Mouse (Mus musculus) liver, embryonic 13.5 days (tissue): Measurements from ENCODE around the gene Cntn2. TPM values are rescaled to one million over a fixed set of nuclear protein-coding genes. Genes with fewer than 3 reads are reported as not detected.
A peak's percentile ranks its signal among the peaks of the same experiment; 100 is the strongest.

Source experiments
- ATAC-seq: fragments of 200-750 bp; cut with Nextera tagmentation; 2 replicates; pipeline ENCODE4 v1.8.0; 2017; ENCODE audit warnings: low read depth, mild to moderate bottlenecking, moderate number of reproducible peaks, moderate library complexity
- DNase-seq: peaks from one replicate; pipeline ENCODE4 v3.0.0; 2022
- H3K27ac ChIP-seq: fragments of 300-500 bp; sonication (generic); 2 replicates; pipeline ENCODE4 v1.5.1; 2015; ENCODE audit warnings: moderate library complexity, mild to moderate bottlenecking, inconsistent platforms
- H3K27me3 ChIP-seq: fragments of 300-500 bp; sonication (generic); 2 replicates; pipeline ENCODE4 v1.6.1; 2015; ENCODE audit warnings: mild to moderate bottlenecking, inconsistent platforms
- H3K36me3 ChIP-seq: fragments of 300-500 bp; sonication (generic); 2 replicates; pipeline ENCODE4 v1.6.1; 2015; ENCODE audit warnings: mild to moderate bottlenecking, inconsistent platforms
- H3K4me1 ChIP-seq: fragments of 300-500 bp; sonication (generic); replicated peaks from 2 replicates; pipeline ENCODE4 v1.6.1; 2015; ENCODE audit warnings: inconsistent platforms
- H3K4me2 ChIP-seq: fragments of 300-500 bp; sonication (generic); 2 replicates; pipeline ENCODE4 v1.6.1; 2015; ENCODE audit warnings: inconsistent platforms, mild to moderate bottlenecking, moderate library complexity
- H3K4me3 ChIP-seq: fragments of 300-500 bp; sonication (generic); replicated peaks from 2 replicates; pipeline ENCODE4 v1.5.1; 2015; ENCODE audit warnings: mild to moderate bottlenecking, inconsistent platforms
- H3K9ac ChIP-seq: fragments of 300-500 bp; sonication (generic); 2 replicates; pipeline ENCODE4 v1.6.1; 2015; ENCODE audit warnings: mild to moderate bottlenecking, inconsistent platforms
- H3K9me3 ChIP-seq: fragments of 300-500 bp; sonication (generic); replicated peaks from 2 replicates; pipeline ENCODE4 v1.6.1; 2016; ENCODE audit warnings: inconsistent platforms
- WGBS: fragments of 180-500 bp; shearing (Covaris S2); methylation state at CpG from one replicate; pipeline ENCODE4 v1.1.7; 2015; ENCODE audit not compliant: insufficient replicate concordance; 5-methylcytosine and 5-hydroxymethylcytosine counted together
- polyA plus RNA-seq: library from polyadenylated mRNA; unstranded; fragments of >200 nt; fragmentation: Nextera tagmentation; extraction: Ambion mirVana; gene quantifications from 2 replicates; pipeline ENCODE4 v1.2.1, GENCODE M21; 2015

Gene Cntn2
- polyA plus RNA-seq: 0.09 TPM in 1 of 2 replicates, not detected in the other

DNA sequence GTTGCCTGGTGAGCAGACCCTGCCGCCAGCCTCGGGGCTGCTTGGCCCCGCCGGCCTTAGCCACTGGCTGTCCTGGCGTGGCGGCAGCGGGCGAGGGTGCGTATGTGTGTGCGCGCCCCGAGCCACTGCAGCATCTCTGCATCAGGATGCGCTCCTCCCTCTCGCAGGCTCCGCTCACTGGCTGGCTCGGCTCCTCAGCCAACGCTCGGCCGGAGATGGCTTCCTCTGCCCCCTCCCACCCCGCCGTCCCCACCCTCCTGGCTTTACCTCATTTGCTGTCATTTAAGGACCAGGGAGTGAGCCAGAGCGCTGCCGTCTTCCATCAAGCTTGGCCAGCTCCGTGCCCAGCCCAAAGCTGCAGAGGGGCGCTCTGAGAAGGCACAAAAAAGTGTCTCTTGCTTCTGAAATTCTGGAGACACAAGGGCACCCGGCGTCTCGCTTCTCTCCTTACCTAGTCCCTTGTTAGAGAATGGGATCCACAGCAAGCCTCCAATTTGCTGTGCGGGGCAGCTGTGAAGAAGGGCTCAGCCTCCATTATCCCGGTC is at the start of gene Cntn2:
TSS of gene Cntn2 (minus strand) at position 495 of the 545 bp plus-strand sequence.
- no peak within 1 kb of the TSS for H3K27ac ChIP-seq
- no peak within 1 kb of the TSS for H3K4me2 ChIP-seq
- ATAC-seq (no peak), DNase-seq (no peak)
- WGBS: 4% methylated on average over 30 of the region's 30 CpGs
- no peak within 1 kb of the TSS for H3K4me3 ChIP-seq
- no peaks in the 10 kb centered on the region for H3K9me3 ChIP-seq
- no peak within 1 kb of the TSS for H3K9ac ChIP-seq
- no peaks in the 10 kb centered on the region for H3K4me1 ChIP-seq
- peaks cover 71% of the 10 kb centered on the region for H3K27me3 ChIP-seq
- no peaks in the 10 kb centered on the region for H3K36me3 ChIP-seq

GRCm38 (mm10) chr1:132592145-132592544 is 49.1 kb upstream of the Cntn2 start:
- no peak for ATAC-seq
- Histone ChIP-seq H3K27ac (no peak overlapping the region), H3K27me3 (peaks cover 5% of the 10 kb centered on the region; the same call in 1 of the 2 replicates), H3K4me3 (no peak overlapping the region), H3K9ac (no peak overlapping the region), H3K4me1 (peaks cover under 1% of the 10 kb centered on the region; the same call in 1 of the 2 replicates), H3K36me3 (no peaks in the 10 kb centered on the region), H3K9me3 (no peaks in the 10 kb centered on the region), H3K4me2 (no peak overlapping the region)
- DNase-seq: no peak
- WGBS: 41% methylated on average over 5 of the region's 5 CpGs

DNA sequence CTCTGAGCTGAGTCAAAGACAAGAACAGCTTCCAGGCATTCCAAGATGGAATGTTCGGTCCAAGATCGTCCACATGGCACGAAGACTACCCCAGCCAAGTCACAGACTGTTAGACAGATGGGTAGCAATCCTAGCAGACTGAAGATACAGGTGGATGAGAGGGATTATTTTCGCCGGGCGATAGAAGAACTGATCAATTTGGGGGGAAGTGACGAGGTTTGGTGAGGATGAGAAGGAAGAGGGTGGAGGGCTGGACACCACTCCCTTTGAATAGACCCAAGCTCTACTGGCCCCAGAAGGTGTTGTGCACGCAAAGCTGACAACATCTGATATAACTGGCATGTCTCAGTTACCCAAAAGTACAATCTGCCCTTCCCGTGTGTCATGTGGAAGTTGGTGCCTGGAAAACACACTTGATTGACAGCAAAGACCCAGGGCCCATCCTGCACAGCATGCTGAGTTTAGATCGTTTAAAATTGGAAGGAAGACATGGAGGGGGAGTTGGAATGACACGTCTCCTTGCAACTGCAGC is 48.4 kb upstream of the Cntn2 start:
- 60% methylated on average over 11 of the region's 11 CpGs for WGBS
- no peaks in the 10 kb centered on the region for H3K36me3 ChIP-seq
- ATAC-seq (no peak), DNase-seq (no peak)
- peaks cover 7% of the 10 kb centered on the region; the same call in 1 of the 2 replicates for H3K4me1 ChIP-seq
- H3K4me2 ChIP-seq: no peak overlapping the region
- peaks cover 5% of the 10 kb centered on the region; the same call in 1 of the 2 replicates for H3K27me3 ChIP-seq
- H3K27ac ChIP-seq: no peak overlapping the region
- H3K9me3 ChIP-seq: no peaks in the 10 kb centered on the region
- H3K9ac ChIP-seq: no peak overlapping the region
- H3K4me3 ChIP-seq: no peak overlapping the region

DNA sequence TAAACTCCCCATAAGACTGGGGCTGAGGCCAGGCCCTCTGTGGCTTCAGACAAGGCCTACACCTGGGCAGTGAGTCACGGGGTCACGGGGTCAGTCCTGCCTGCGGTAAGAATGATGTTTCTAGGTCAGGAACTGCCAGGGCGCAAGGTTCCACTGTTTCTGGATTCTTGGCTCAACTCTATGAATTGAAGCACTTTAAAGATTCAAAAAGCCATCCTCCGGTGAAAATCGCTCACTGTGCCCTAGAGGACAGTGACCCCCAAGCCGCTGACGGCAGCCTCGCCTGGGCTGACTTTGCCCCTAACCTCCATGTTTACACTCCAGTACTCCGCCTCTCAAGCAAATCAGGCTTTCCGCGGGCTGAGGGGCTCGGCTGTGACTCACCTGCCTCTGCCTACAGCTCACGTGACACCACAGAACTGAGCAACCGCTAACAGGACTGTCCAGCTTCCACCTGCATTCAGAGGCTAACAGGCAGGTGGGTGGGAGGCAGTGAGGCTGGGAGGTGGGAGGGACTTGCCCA is 43.7 kb upstream of the Cntn2 start:
- Histone ChIP-seq H3K4me1 (peaks cover 8% of the 10 kb centered on the region; the same call in 1 of the 2 replicates), H3K27me3 (no peaks in the 10 kb centered on the region), H3K9ac (no peak overlapping the region), H3K36me3 (no peaks in the 10 kb centered on the region), H3K9me3 (no peaks in the 10 kb centered on the region), H3K4me3 (no peak overlapping the region), H3K4me2 (no peak overlapping the region), H3K27ac (no peak overlapping the region)
- 52% methylated on average over 15 of the region's 15 CpGs for WGBS
- DNase-seq (no peak), ATAC-seq (peak; percentile 68)

DNA sequence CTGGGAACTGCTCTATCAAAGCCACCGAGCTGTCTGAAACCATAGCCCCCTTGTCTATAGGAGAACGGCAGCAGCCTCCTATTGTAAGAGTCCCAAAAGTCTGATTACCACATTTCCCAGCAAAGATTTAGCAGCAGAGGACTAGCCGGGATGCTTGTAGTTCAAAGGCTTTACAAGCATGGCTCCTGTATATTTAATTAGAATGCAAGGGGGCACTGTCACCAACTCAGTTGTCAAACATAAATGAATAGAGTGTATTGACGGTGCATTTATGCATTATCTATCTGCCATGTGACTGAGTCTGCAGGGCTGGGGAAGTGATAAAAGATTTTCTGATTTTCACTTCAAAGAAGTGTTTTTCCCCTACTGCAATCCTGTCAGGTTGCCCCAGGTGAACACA is 42.3 kb upstream of the Cntn2 start:
- DNase-seq: no peak
- no peak for ATAC-seq
- H3K4me2 ChIP-seq: no peak overlapping the region
- H3K27ac ChIP-seq: no peak overlapping the region
- H3K36me3 ChIP-seq: no peaks in the 10 kb centered on the region
- H3K27me3 ChIP-seq: no peaks in the 10 kb centered on the region
- H3K9ac ChIP-seq: no peak overlapping the region
- no peak overlapping the region for H3K4me3 ChIP-seq
- H3K9me3 ChIP-seq: no peaks in the 10 kb centered on the region
- 59% methylated on average over 4 of the region's 4 CpGs for WGBS
- peaks cover 8% of the 10 kb centered on the region; the same call in 1 of the 2 replicates for H3K4me1 ChIP-seq

GRCm38 (mm10) chr1:132582998-132583604 is 40.0 kb upstream of the Cntn2 start:
- ATAC-seq: no peak
- H3K4me2 ChIP-seq: no peak overlapping the region
- no peak overlapping the region for H3K27ac ChIP-seq
- no peaks in the 10 kb centered on the region for H3K36me3 ChIP-seq
- H3K9ac ChIP-seq: no peak overlapping the region
- peaks cover 8% of the 10 kb centered on the region; the same call in 1 of the 2 replicates for H3K4me1 ChIP-seq
- DNase-seq: no peak
- 67% methylated on average over 18 of the region's 18 CpGs for WGBS
- no peaks in the 10 kb centered on the region for H3K9me3 ChIP-seq
- H3K4me3 ChIP-seq: no peak overlapping the region
- no peaks in the 10 kb centered on the region for H3K27me3 ChIP-seq

DNA sequence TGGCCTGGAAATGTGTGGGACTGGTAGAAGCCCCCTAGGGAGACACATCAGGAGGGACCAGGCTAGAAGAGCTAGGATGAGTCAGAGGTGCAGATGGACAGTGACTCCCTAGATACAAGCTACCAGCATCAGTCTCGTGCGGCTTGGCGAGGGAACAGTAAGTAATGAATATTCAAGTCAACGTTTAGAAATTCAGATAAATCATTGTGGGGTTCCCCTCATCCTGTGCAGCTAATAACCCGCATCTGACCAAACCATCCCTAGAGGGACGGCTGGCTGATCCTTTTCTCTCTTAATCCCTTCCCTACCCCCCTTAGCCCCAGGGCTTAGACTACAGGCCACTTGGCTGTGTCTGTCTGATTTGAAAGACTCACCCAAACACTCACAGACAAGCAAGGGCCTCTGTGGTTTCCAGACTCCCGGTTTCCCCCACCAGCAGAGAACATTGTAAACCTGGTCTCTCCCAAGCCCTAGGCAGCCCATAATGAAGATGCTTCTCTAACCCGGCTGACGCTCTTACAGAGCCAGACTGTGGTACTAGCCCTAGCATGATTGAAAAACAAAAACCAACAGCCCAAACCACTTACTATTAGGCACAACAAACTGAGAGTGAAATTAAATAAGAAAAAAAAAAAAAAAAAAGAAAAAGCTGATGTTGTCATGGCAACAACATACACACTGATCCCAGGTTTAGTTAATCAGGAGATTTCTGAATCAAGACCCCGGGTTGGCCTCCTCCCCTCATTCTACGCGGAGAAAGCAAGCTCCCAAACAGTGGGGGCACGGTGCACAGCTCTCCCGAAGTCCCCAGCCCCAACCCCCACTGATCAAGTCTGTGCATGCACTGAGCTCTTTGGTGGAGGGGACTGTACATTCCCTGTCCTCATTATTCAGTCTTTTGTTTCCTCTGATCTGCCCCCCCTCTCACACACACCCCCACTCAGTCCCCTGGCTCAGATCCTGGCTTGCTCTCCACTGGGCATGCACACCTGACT is 39.1 kb upstream of the Cntn2 start:
- Histone ChIP-seq H3K27ac (no peak overlapping the region), H3K9ac (no peak overlapping the region), H3K27me3 (no peaks in the 10 kb centered on the region), H3K4me1 (peaks cover 8% of the 10 kb centered on the region; the same call in 1 of the 2 replicates), H3K4me3 (no peak overlapping the region), H3K9me3 (no peaks in the 10 kb centered on the region), H3K4me2 (no peak overlapping the region), H3K36me3 (no peaks in the 10 kb centered on the region)
- 65% methylated on average over 14 of the region's 14 CpGs for WGBS
- no peak for DNase-seq
- no peak for ATAC-seq

- WGBS: 70% methylated on average over 7 of the region's 7 CpGs
- ATAC-seq (no peak), DNase-seq (no peak)
- no peaks in the 10 kb centered on the region for H3K27me3 ChIP-seq
- no peaks in the 10 kb centered on the region for H3K9me3 ChIP-seq
- no peak overlapping the region for H3K27ac ChIP-seq
- no peak overlapping the region for H3K9ac ChIP-seq
- H3K4me2 ChIP-seq: no peak overlapping the region
- H3K4me1 ChIP-seq: no peaks in the 10 kb centered on the region
- no peak overlapping the region for H3K4me3 ChIP-seq
- no peaks in the 10 kb centered on the region for H3K36me3 ChIP-seq
Observed at GRCm38 (mm10) chr1:132580063-132580462, 37.0 kb upstream of the Cntn2 start.

DNA sequence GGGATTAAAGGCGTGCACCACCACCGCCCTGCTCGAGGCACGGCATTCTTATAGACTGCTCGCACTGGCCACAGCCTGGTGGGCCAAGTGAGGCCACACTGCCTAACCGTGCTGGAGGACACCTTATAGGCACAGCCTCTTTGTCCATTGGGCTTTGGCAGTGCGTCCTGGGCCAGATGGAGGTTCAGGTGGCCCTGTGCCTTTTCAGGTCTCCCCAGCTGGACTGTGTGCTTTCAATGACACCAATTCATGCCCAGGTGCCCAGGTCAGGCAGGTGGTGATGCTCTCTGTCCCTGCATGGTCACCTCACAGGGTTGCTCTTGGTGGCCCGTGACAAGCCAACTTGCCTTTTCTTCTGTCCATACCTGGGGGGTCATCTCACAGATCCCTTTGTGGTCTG is 33.8 kb upstream of the Cntn2 start:
- no peak overlapping the region for H3K4me2 ChIP-seq
- no peaks in the 10 kb centered on the region for H3K9me3 ChIP-seq
- H3K4me1 ChIP-seq: no peaks in the 10 kb centered on the region
- no peaks in the 10 kb centered on the region for H3K27me3 ChIP-seq
- H3K4me3 ChIP-seq: no peak overlapping the region
- H3K27ac ChIP-seq: no peak overlapping the region
- WGBS: 72% methylated on average over 8 of the region's 8 CpGs
- no peak overlapping the region for H3K9ac ChIP-seq
- no peak for DNase-seq
- no peaks in the 10 kb centered on the region for H3K36me3 ChIP-seq
- ATAC-seq: no peak

- Histone ChIP-seq H3K9me3 (no peaks in the 10 kb centered on the region), H3K4me3 (no peak overlapping the region), H3K4me1 (no peaks in the 10 kb centered on the region), H3K4me2 (no peak overlapping the region), H3K9ac (no peak overlapping the region), H3K27me3 (no peaks in the 10 kb centered on the region), H3K36me3 (no peaks in the 10 kb centered on the region), H3K27ac (no peak overlapping the region)
- DNase-seq (no peak), ATAC-seq (no peak)
- WGBS: 67% methylated on average over 7 of the region's 7 CpGs
Observed at GRCm38 (mm10) chr1:132572851-132573250, 29.8 kb upstream of the Cntn2 start.

DNA sequence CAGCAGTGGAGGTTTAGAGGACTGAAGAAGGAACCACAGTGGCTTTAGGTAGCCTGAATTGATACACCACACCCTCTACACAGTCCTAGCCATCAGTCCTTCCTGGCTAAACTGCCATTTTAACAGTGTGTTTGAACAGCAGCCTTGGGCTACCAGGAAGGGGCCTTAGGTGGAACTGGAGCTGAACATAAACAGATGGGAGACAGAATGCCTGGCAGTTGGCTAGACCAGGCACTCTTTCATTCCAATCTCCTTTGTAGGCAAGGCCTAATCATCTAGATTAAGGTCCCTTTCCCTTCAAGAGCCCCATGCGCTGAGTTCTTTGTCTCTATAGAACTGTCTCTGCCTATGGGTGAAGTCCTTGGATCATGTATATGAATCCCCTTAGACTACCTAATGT is 28.6 kb upstream of the Cntn2 start:
- H3K27me3 ChIP-seq: no peaks in the 10 kb centered on the region
- no peak overlapping the region for H3K27ac ChIP-seq
- H3K4me2 ChIP-seq: no peak overlapping the region
- no peak overlapping the region for H3K9ac ChIP-seq
- no peaks in the 10 kb centered on the region for H3K36me3 ChIP-seq
- WGBS: 77% methylated on average over 1 of the region's 1 CpGs
- H3K4me1 ChIP-seq: no peaks in the 10 kb centered on the region
- no peak overlapping the region for H3K4me3 ChIP-seq
- no peak for DNase-seq
- no peaks in the 10 kb centered on the region for H3K9me3 ChIP-seq
- ATAC-seq: no peak
